Mouse (Mus musculus) bone marrow macrophage, adult 2 months (primary cell): ENCODE measurements around the gene Tbc1d24.

ENCODE experiments used
- CTCF ChIP-seq: IDR thresholded peaks from 2 replicates; pipeline ENCODE4 v1.5.1; 2012; ENCODE audit warnings: low read depth, mild to moderate bottlenecking, low read length, moderate library complexity
- POLR2A ChIP-seq: IDR thresholded peaks from 2 replicates; pipeline ENCODE4 v1.6.1; 2012; ENCODE audit warnings: mild to moderate bottlenecking, low read depth, low read length, borderline replicate concordance

DNA sequence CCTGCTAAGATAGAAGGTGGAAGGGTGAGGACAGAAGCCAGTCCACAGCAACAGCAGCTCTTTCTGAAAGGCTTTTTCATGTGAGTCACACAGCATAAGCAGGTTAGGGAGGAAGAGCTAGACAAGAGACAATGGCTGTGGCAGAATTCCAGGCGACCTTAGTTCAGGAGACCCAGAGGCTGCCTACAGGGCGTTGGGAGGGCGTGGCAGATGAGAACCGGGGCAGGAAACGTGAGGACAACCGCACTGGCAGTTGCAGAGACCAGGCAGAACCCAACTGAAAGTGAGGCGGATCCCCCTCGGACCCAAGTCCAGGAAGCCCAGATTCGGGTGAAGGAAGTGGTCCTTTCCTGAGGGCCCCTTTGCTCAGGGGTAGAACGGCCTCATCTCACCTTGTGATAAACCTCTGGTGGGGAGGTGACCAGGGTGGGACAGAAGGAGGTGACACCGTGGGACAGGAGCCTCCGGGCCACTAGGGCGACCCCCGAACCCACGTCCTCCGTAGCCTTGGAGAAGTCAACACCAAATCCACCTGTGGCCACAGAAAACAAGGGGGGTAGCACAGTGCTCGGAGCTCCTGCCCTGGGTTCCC is 42.7 kb downstream of the Tbc1d24 start:
- TF ChIP-seq CTCF (no peak), POLR2A (0 out of 2 replicates have a peak, but pooled peaks have one; percentile 38)
